ENCODE assay signal across 17 mouse cellular contexts in genomic region chr3:105408211-105408610, GRCm38 (mm10). TPM values are rescaled to one million over a fixed set of nuclear protein-coding genes. Genes with fewer than 3 reads are reported as not detected.
A peak's percentile ranks its signal among the peaks of the same experiment; 100 is the strongest.
DNase-seq lines count a peak whose midpoint lies in the region; ATAC-seq lines count a peak whose summit lies in the region.
"Had no signal": no experiment of that assay in that cellular context is flagged by ENCODE, and none has a peak within 500 bp of the region (broad histone marks: within the 10 kb centered on the region; RNA-seq: fewer than 3 reads in every experiment).

No protein-coding gene starts in this region.

- DNase-seq in cerebellum, postnatal 14 days: peak; percentile 24 to 32
- DNase-seq in cerebellum, adult 9-10 months: no peak
- peak; percentile 18 for DNase-seq in embryonic facial prominence, embryonic 10.5 days (ENCODE audit: low spot score)
- DNase-seq in hindbrain, embryonic 10.5 days (ENCODE audit: low spot score): peak; percentile 6
- DNase-seq in midbrain, embryonic 14.5 days: peak; percentile 66
- DNase-seq in kidney, postnatal 36 days: no peak
- DNase-seq in adrenal gland, adult 8-10 months: no peak
- no peak for DNase-seq in layer of hippocampus, postnatal 36 days
- DNase-seq: cerebellum, adult 8-10 months; kidney, postnatal 10 days; liver, postnatal 0 days; lung, postnatal 36 days had no signal

- H3K27ac ChIP-seq in embryonic facial prominence, embryonic 10.5 days (replicated peaks): no peak overlapping the region
- no peak overlapping the region for H3K27ac ChIP-seq in hindbrain, embryonic 10.5 days
- 0 out of 2 replicates have a peak overlapping the region, but pooled peaks have one; percentile 13 for H3K27ac ChIP-seq in midbrain, embryonic 14.5 days (replicated peaks; ENCODE audit: low read depth, low read length)
- H3K27ac ChIP-seq: embryonic facial prominence, embryonic 15.5 days; stomach, embryonic 15.5 days had no signal

- H3K4me2 ChIP-seq in midbrain, embryonic 14.5 days (ENCODE audit: low read length): no peak overlapping the region
- H3K4me2 ChIP-seq: embryonic facial prominence, embryonic 15.5 days; intestine, embryonic 15.5 days; stomach, embryonic 15.5 days had no signal

- peak; percentile 59 for ATAC-seq in midbrain, embryonic 14.5 days (ENCODE audit: low FRiP score, low TSS enrichment)
- ATAC-seq: intestine, embryonic 15.5 days; liver, postnatal 0 days had no signal

- no peaks in the 10 kb centered on the region for H3K36me3 ChIP-seq in embryonic facial prominence, embryonic 10.5 days (replicated peaks)
- no peaks in the 10 kb centered on the region for H3K36me3 ChIP-seq in hindbrain, embryonic 10.5 days
- no peaks in the 10 kb centered on the region for H3K36me3 ChIP-seq in midbrain, embryonic 14.5 days (ENCODE audit: control insufficient read depth, insufficient read depth, low read length)
- H3K36me3 ChIP-seq: embryonic facial prominence, embryonic 15.5 days; intestine, embryonic 15.5 days; stomach, embryonic 15.5 days had no signal

- peaks cover 18% of the 10 kb centered on the region for H3K4me1 ChIP-seq in embryonic facial prominence, embryonic 10.5 days
- H3K4me1 ChIP-seq in hindbrain, embryonic 10.5 days (replicated peaks): peaks cover 8% of the 10 kb centered on the region
- peaks cover 11% of the 10 kb centered on the region; the same call in 1 of the 2 replicates for H3K4me1 ChIP-seq in midbrain, embryonic 14.5 days (ENCODE audit: control insufficient read depth, insufficient read depth, low read length)

- WGBS in embryonic facial prominence, embryonic 10.5 days: 61% methylated on average over 3 of the region's 3 CpGs
- WGBS in hindbrain, embryonic 10.5 days: 65% methylated on average over 3 of the region's 3 CpGs
- 36% methylated on average over 3 of the region's 3 CpGs for WGBS in midbrain, embryonic 14.5 days

- no peak overlapping the region for H3K4me3 ChIP-seq in embryonic facial prominence, embryonic 10.5 days
- H3K4me3 ChIP-seq in hindbrain, embryonic 10.5 days: no peak overlapping the region
- H3K4me3 ChIP-seq in midbrain, embryonic 14.5 days (replicated peaks; ENCODE audit: low read depth, low read length): no peak overlapping the region
- H3K4me3 ChIP-seq: embryonic facial prominence, embryonic 15.5 days; intestine, embryonic 15.5 days; stomach, embryonic 15.5 days had no signal

- H3K27me3 ChIP-seq in embryonic facial prominence, embryonic 10.5 days (replicated peaks; ENCODE audit: low read depth, poor library complexity, severe bottlenecking): no peaks in the 10 kb centered on the region
- H3K27me3 ChIP-seq in hindbrain, embryonic 10.5 days (ENCODE audit: insufficient read depth, poor library complexity, severe bottlenecking): no peaks in the 10 kb centered on the region
- no peaks in the 10 kb centered on the region for H3K27me3 ChIP-seq in midbrain, embryonic 14.5 days (ENCODE audit: control insufficient read depth, insufficient read depth, low read length)
- H3K27me3 ChIP-seq: embryonic facial prominence, embryonic 15.5 days; intestine, embryonic 15.5 days; stomach, embryonic 15.5 days had no signal

- no peaks in the 10 kb centered on the region for H3K9me3 ChIP-seq in embryonic facial prominence, embryonic 10.5 days
- no peaks in the 10 kb centered on the region for H3K9me3 ChIP-seq in hindbrain, embryonic 10.5 days
- H3K9me3 ChIP-seq in midbrain, embryonic 14.5 days (ENCODE audit: control insufficient read depth, low read length): no peaks in the 10 kb centered on the region
- H3K9me3 ChIP-seq: embryonic facial prominence, embryonic 15.5 days; intestine, embryonic 15.5 days; stomach, embryonic 15.5 days had no signal

- H3K9ac ChIP-seq in midbrain, embryonic 14.5 days (replicated peaks; ENCODE audit: low read length): no peak overlapping the region
- H3K9ac ChIP-seq: embryonic facial prominence, embryonic 15.5 days; intestine, embryonic 15.5 days; liver, postnatal 0 days; stomach, embryonic 15.5 days had no signal

RNA-seq across cellular contexts. Expression of gene Kcnd3, which starts 43.9 kb away (rescaled TPM):
- polyA plus RNA-seq in embryonic facial prominence, embryonic 10.5 days (2016; fragmentation: Nextera tagmentation; extraction: Ambion mirVana): 0.19 and 0.57 TPM in 2 replicates
- polyA plus RNA-seq in hindbrain, embryonic 10.5 days (2016; fragmentation: Nextera tagmentation; extraction: Ambion mirVana): 0.58 and 0.90 TPM in 2 replicates
- 13.2 and 15.9 TPM in 2 replicates for polyA plus RNA-seq in midbrain, embryonic 14.5 days (2014; fragmentation: Nextera tagmentation; extraction: Ambion mirVana)
- 10 to 100 TPM in 2 of 4 experiments, 1 to 10 TPM in 2; 5.2 to 15.0 (median 10.0) TPM for total RNA-seq in adrenal gland, adult 8-10 months (2022)
- 10 to 100 TPM; 55.8 to 56.4 TPM for total RNA-seq in layer of hippocampus, postnatal 36 days (2021)
- total RNA-seq: granulocyte monocyte progenitor cell, adult 5-6 weeks; monocyte, adult 5-6 weeks had no signal

Comparison
In these comparisons a context has a peak if more than half of its experiments do, and no peak if none do; other contexts are left out.
1. DNase-seq: peak in cerebellum, postnatal 14 days (2 of 2), embryonic facial prominence, embryonic 10.5 days (single experiment), hindbrain, embryonic 10.5 days (single experiment) and midbrain, embryonic 14.5 days (single experiment); none in cerebellum, adult 9-10 months (single experiment), kidney, postnatal 36 days (0 of 2), adrenal gland, adult 8-10 months (single experiment) and layer of hippocampus, postnatal 36 days (0 of 2).